Mouse (Mus musculus) lung, adult 2 months (tissue): Measurements from ENCODE around the gene Sin3b. TPM values are rescaled to one million over a fixed set of nuclear protein-coding genes. Genes with fewer than 3 reads are reported as not detected.

Experiments used
- DNase-seq: peaks from one replicate; pipeline ENCODE4 v3.0.0; 2022
- H3K4me1 ChIP-seq: fragments of 200-500 bp; 2 replicates; pipeline ENCODE4 v1.6.1; 2011; ENCODE audit warnings: low read length; ENCODE audit not compliant: control insufficient read depth, insufficient read depth
- H3K4me3 ChIP-seq: fragments of 200-500 bp; replicated peaks from 2 replicates; pipeline ENCODE3; 2011; ENCODE audit warnings: low read depth, mild to moderate bottlenecking, control low read depth, low read length; ENCODE audit errors: extremely low read depth
- CTCF ChIP-seq: fragments of 200-500 bp; IDR thresholded peaks from 2 replicates; pipeline ENCODE4 v1.5.1; 2011; ENCODE audit warnings: mild to moderate bottlenecking, low read length, control low read depth; ENCODE audit not compliant: insufficient read depth
- POLR2A ChIP-seq: fragments of 200-500 bp; IDR thresholded peaks from 2 replicates; pipeline ENCODE4 v1.6.1; 2011; ENCODE audit warnings: low read depth, mild to moderate bottlenecking, control low read depth, low read length, borderline replicate concordance; ENCODE audit errors: extremely low read depth
- WGBS: fragments of 180-500 bp; shearing (Covaris S2); methylation state at CpG from one replicate; pipeline ENCODE4 v1.1.7; 2018; 5-methylcytosine and 5-hydroxymethylcytosine counted together
- polyA plus RNA-seq: library from polyadenylated mRNA; depleted of rRNA; stranded (reverse); fragments of >200 nt; gene quantifications from 2 replicates; pipeline ENCODE4 v1.2.3, GENCODE M21; 2012; rRNA removed

The Sin3b gene
- polyA plus RNA-seq, 1 experiment = 108 TPM

DNA sequence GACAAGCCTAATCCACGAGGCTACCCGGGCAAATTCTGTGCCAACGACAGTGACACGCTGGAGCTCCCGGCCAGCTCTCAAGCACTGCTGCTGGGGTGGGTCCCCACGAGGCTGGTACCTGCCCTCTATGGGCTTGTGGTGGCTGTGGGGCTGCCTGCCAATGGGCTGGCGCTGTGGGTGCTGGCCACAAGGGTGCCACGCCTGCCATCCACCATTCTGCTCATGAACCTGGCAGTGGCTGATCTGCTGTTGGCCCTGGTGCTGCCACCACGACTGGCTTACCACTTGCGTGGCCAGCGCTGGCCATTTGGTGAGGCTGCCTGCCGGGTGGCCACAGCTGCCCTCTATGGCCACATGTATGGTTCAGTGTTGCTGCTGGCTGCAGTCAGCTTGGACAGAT is 39.2 kb downstream of the Sin3b start:
- 70% methylated on average over 12 of the region's 12 CpGs for WGBS
- no peak overlapping the region for H3K4me3 ChIP-seq
- H3K4me1 ChIP-seq = peaks cover 9% of the 10 kb centered on the region
- TF ChIP-seq POLR2A = no peak
- TF ChIP-seq CTCF = no peak
- DNase-seq = no peak

GRCm38 (mm10) chr8:72765696-72766095 is 42.6 kb downstream of the Sin3b start:
- H3K4me3 ChIP-seq = no peak overlapping the region
- TF ChIP-seq CTCF (no peak), POLR2A (no peak)
- 86% methylated on average over 4 of the region's 4 CpGs for WGBS
- DNase-seq = no peak
- peaks cover 9% of the 10 kb centered on the region for H3K4me1 ChIP-seq

DNA sequence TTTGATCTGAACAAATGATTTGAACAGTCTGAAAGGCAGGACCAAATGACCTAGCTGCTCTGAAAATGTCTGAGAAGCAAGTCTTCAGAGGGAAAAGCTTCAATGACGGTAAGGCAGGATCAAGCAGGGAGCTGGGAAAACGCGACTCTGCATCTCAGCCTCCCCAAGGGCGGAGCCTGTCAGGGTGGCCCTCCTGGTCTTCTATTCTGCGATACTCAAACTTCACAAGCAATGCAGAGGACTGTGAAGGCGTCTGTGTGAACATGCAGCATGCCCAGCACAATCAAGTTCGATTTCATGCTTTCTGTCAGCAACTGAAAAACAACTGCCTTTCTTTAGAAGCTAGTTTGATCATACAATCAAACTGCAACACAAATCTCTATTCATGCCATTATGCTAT is 43.7 kb downstream of the Sin3b start:
- 54% methylated on average over 7 of the region's 7 CpGs for whole genome bisulfite sequencing
- TF ChIP-seq CTCF (no peak), POLR2A (no peak)
- DNase-seq = no peak
- Histone ChIP-seq H3K4me3 (no peak overlapping the region), H3K4me1 (peaks cover 4% of the 10 kb centered on the region; the same call in 1 of the 2 replicates)

GRCm38 (mm10) chr8:72777797-72778196 is 54.7 kb downstream of the Sin3b start:
- Histone ChIP-seq H3K4me1 (no peaks in the 10 kb centered on the region), H3K4me3 (no peak overlapping the region)
- TF ChIP-seq CTCF (no peak), POLR2A (no peak)
- no peak for DNase-seq
- WGBS = 77% methylated on average over 1 of the region's 1 CpGs

- H3K4me3 ChIP-seq = no peak overlapping the region
- WGBS = 95% methylated on average over 4 of the region's 4 CpGs
Measured at GRCm38 (mm10) chr8:72780644-72781043, 57.6 kb downstream of the Sin3b start.

GRCm38 (mm10) chr8:72801583-72801982 is 78.5 kb downstream of the Sin3b start:
- WGBS = 77% methylated on average over 2 of the region's 2 CpGs
- H3K4me1 ChIP-seq = no peaks in the 10 kb centered on the region
- no peak overlapping the region for H3K4me3 ChIP-seq
- DNase-seq = no peak
- TF ChIP-seq CTCF (no peak), POLR2A (no peak)

More at GRCm38 (mm10) chr8:72780644-72781043, 57.6 kb downstream of the Sin3b start:
- TF ChIP-seq CTCF (no peak), POLR2A (no peak)
- DNase-seq = no peak
- no peaks in the 10 kb centered on the region for H3K4me1 ChIP-seq

Other genes starting within 250 kb of the Sin3b start
- gene Cherp, start 248.1 kb upstream of the Sin3b start, polyA plus RNA-seq = 44.5 and 47.0 TPM in 2 replicates
- gene Slc35e1, start 230.7 kb upstream of the Sin3b start, polyA plus RNA-seq = 66.5 and 74.9 TPM in 2 replicates
- gene Med26, start 175.0 kb upstream of the Sin3b start, polyA plus RNA-seq = 10.0 and 14.3 TPM in 2 replicates
- gene Smim7, start 152.2 kb upstream of the Sin3b start, polyA plus RNA-seq = 42.2 and 48.3 TPM in 2 replicates
- 39.3 and 101 TPM in 2 replicates for gene Tmem38a, start 151.2 kb upstream of the Sin3b start, polyA plus RNA-seq
- gene Nwd1, start 76.6 kb upstream of the Sin3b start, polyA plus RNA-seq = 0.97 and 1.0 TPM in 2 replicates
- 1.9 and 2.1 TPM in 2 replicates for gene F2rl3, start 38.6 kb downstream of the Sin3b start, polyA plus RNA-seq